Mouse (Mus musculus): ENCODE data around the gene Pip5k1b.

- no peak for TF ChIP-seq POLR2A (IDR thresholded peaks at IDR 0.05; ENCODE audit: borderline replicate concordance, extremely low read depth, insufficient read depth, insufficient read length, poor library complexity, severe bottlenecking)
- no peak for TF ChIP-seq CTCF (IDR thresholded peaks at IDR 0.05; ENCODE audit: borderline replicate concordance, extremely low read depth, insufficient read depth, insufficient read length)
These were observed 14.6 kb downstream of the Pip5k1b start for GRCm38 (mm10) chr19:24540952-24541668.

Data from brain, embryonic 14.5 days (tissue).